In genomic region chr13:97233092-97233491, GRCm38 (mm10) we compare ENCODE assay signal across 21 mouse cellular contexts. TPM values are rescaled to one million over a fixed set of nuclear protein-coding genes. Genes with fewer than 3 reads are reported as not detected.
DNase-seq lines count a peak whose midpoint lies in the region; ATAC-seq and TF ChIP-seq lines count a peak whose summit lies in the region.
"Had no signal": no experiment of that assay in that cellular context is flagged by ENCODE, and none has a peak within 500 bp of the region (broad histone marks: within the 10 kb centered on the region; RNA-seq: fewer than 3 reads in every experiment).

No protein-coding gene starts in this region.

- no peak for ATAC-seq in hindbrain, postnatal 0 days
- ATAC-seq in hindbrain, embryonic 14.5 days (ENCODE audit: low FRiP score), result no peak
- ATAC-seq in midbrain, postnatal 0 days (ENCODE audit: low FRiP score), result no peak
- no peak for ATAC-seq in midbrain, embryonic 16.5 days
- ATAC-seq: activated CD4-positive, CD25-positive, alpha-beta regulatory T cell, adult 4 months; forebrain, embryonic 14.5 days had no signal

- H3K36me3 ChIP-seq in hindbrain, postnatal 0 days (ENCODE audit: insufficient read depth, low read length), result no peaks in the 10 kb centered on the region
- H3K36me3 ChIP-seq in hindbrain, embryonic 14.5 days (replicated peaks; ENCODE audit: control insufficient read depth, insufficient read depth), result no peaks in the 10 kb centered on the region
- H3K36me3 ChIP-seq in midbrain, postnatal 0 days (ENCODE audit: insufficient read depth, low read length), result no peaks in the 10 kb centered on the region
- H3K36me3 ChIP-seq in midbrain, embryonic 16.5 days (ENCODE audit: control insufficient read depth, insufficient read depth, low read length), result no peaks in the 10 kb centered on the region
- H3K36me3 ChIP-seq in E14TG2a.4 (ENCODE audit: insufficient read depth, low read length), result no peaks in the 10 kb centered on the region
- H3K36me3 ChIP-seq in splenic B cell, adult 2 months (ENCODE audit: control insufficient read depth, insufficient read depth, low read length, poor library complexity, severe bottlenecking), result no peaks in the 10 kb centered on the region
- H3K36me3 ChIP-seq: embryonic facial prominence, embryonic 10.5 days; heart, embryonic 15.5 days; hindbrain, embryonic 10.5 days; neural tube, embryonic 13.5 days had no signal

- H3K4me2 ChIP-seq in hindbrain, postnatal 0 days (ENCODE audit: low read depth, low read length), result no peak overlapping the region
- no peak overlapping the region for H3K4me2 ChIP-seq in hindbrain, embryonic 14.5 days (replicated peaks)
- no peak overlapping the region for H3K4me2 ChIP-seq in midbrain, postnatal 0 days (ENCODE audit: low read depth, low read length, poor library complexity, severe bottlenecking)
- H3K4me2 ChIP-seq in midbrain, embryonic 16.5 days (ENCODE audit: low read length), result no peak overlapping the region
- H3K4me2 ChIP-seq: heart, embryonic 15.5 days; neural tube, embryonic 13.5 days had no signal

- H3K27ac ChIP-seq in hindbrain, postnatal 0 days, result no peak overlapping the region
- H3K27ac ChIP-seq in hindbrain, embryonic 14.5 days, result no peak overlapping the region
- H3K27ac ChIP-seq in midbrain, postnatal 0 days (ENCODE audit: low read depth, low read length), result no peak overlapping the region
- no peak overlapping the region for H3K27ac ChIP-seq in midbrain, embryonic 16.5 days (ENCODE audit: low read length)
- H3K27ac ChIP-seq: embryonic facial prominence, embryonic 10.5 days; heart, embryonic 15.5 days; hindbrain, embryonic 10.5 days; neural tube, embryonic 13.5 days had no signal

- DNase-seq in hindbrain, postnatal 0 days (ENCODE audit: low spot score), result no peak
- no peak for DNase-seq in hindbrain, embryonic 14.5 days (ENCODE audit: low spot score)
- DNase-seq in midbrain, postnatal 0 days (ENCODE audit: low spot score), result no peak
- DNase-seq in splenic B cell, adult 2 months (ENCODE audit: low read depth, low spot score), result peak; percentile 47
- no peak for DNase-seq in spleen, adult 18-20 months
- DNase-seq: adrenal gland, postnatal 25 days; cerebellum, adult 18-20 months; cerebellum, postnatal 36 days; gastrocnemius, postnatal 10 days; heart, adult 18-20 months; kidney, adult 11 months; kidney, postnatal 14 days; liver had no signal

- no peak overlapping the region for H3K9ac ChIP-seq in hindbrain, postnatal 0 days (replicated peaks; ENCODE audit: low read length)
- no peak overlapping the region for H3K9ac ChIP-seq in hindbrain, embryonic 14.5 days
- H3K9ac ChIP-seq in midbrain, postnatal 0 days (replicated peaks; ENCODE audit: low read length, poor library complexity, severe bottlenecking), result no peak overlapping the region
- H3K9ac ChIP-seq in midbrain, embryonic 16.5 days (ENCODE audit: low read depth, low read length), result no peak overlapping the region
- H3K9ac ChIP-seq: heart, embryonic 15.5 days; neural tube, embryonic 13.5 days had no signal

- 84% methylated on average over 2 of the region's 2 CpGs for WGBS in hindbrain, postnatal 0 days
- 80% methylated on average over 2 of the region's 2 CpGs for WGBS in hindbrain, embryonic 14.5 days
- 80% methylated on average over 2 of the region's 2 CpGs for WGBS in midbrain, postnatal 0 days
- WGBS in midbrain, embryonic 16.5 days, result 74% methylated on average over 2 of the region's 2 CpGs

- no peaks in the 10 kb centered on the region; the same call in 1 of the 2 replicates for H3K4me1 ChIP-seq in hindbrain, postnatal 0 days (ENCODE audit: insufficient read depth, low read length)
- H3K4me1 ChIP-seq in hindbrain, embryonic 14.5 days (replicated peaks; ENCODE audit: control insufficient read depth, insufficient read depth, low read length), result peaks cover 5% of the 10 kb centered on the region; the same call in 1 of the 2 replicates
- H3K4me1 ChIP-seq in midbrain, postnatal 0 days (ENCODE audit: insufficient read depth, low read length), result no peaks in the 10 kb centered on the region
- peaks cover 6% of the 10 kb centered on the region for H3K4me1 ChIP-seq in midbrain, embryonic 16.5 days (ENCODE audit: control insufficient read depth, insufficient read depth, low read length)
- H3K4me1 ChIP-seq in E14TG2a.4 (replicated peaks; ENCODE audit: low read depth, low read length), result peaks cover 41% of the 10 kb centered on the region

- no peaks in the 10 kb centered on the region for H3K27me3 ChIP-seq in hindbrain, postnatal 0 days (ENCODE audit: insufficient read depth, low read length)
- H3K27me3 ChIP-seq in hindbrain, embryonic 14.5 days (ENCODE audit: control insufficient read depth, insufficient read depth, low read length), result no peaks in the 10 kb centered on the region
- H3K27me3 ChIP-seq in midbrain, postnatal 0 days (ENCODE audit: insufficient read depth, low read length), result no peaks in the 10 kb centered on the region
- no peaks in the 10 kb centered on the region for H3K27me3 ChIP-seq in midbrain, embryonic 16.5 days (ENCODE audit: control insufficient read depth, insufficient read depth, low read depth, low read length)
- no peaks in the 10 kb centered on the region for H3K27me3 ChIP-seq in E14TG2a.4 (ENCODE audit: insufficient read depth, low read length)
- H3K27me3 ChIP-seq in splenic B cell, adult 2 months (ENCODE audit: control insufficient read depth, insufficient read depth, low read length, poor library complexity, severe bottlenecking), result no peaks in the 10 kb centered on the region
- H3K27me3 ChIP-seq: heart, embryonic 15.5 days; neural tube, embryonic 13.5 days had no signal

- peak; percentile 11; the same call in 1 of the 2 replicates for TF ChIP-seq CTCF in hindbrain, postnatal 0 days (IDR thresholded peaks at IDR 0.05; ENCODE audit: low read depth)
- TF ChIP-seq CTCF in midbrain, postnatal 0 days (IDR thresholded peaks at IDR 0.05), result 0 out of 2 replicates have a peak, but pooled peaks have one; percentile 12
- TF ChIP-seq CTCF in E14TG2a.4 (conservative IDR thresholded peaks at IDR 0.05; ENCODE audit: low read length), result peak; percentile 39

- H3K9me3 ChIP-seq in hindbrain, postnatal 0 days (ENCODE audit: low read length), result no peaks in the 10 kb centered on the region
- H3K9me3 ChIP-seq in hindbrain, embryonic 14.5 days (ENCODE audit: control insufficient read depth, low read length), result no peaks in the 10 kb centered on the region
- no peaks in the 10 kb centered on the region for H3K9me3 ChIP-seq in midbrain, postnatal 0 days (ENCODE audit: low read length)
- H3K9me3 ChIP-seq in midbrain, embryonic 16.5 days (replicated peaks; ENCODE audit: control insufficient read depth, low read length, poor library complexity, severe bottlenecking), result no peaks in the 10 kb centered on the region
- peaks cover 11% of the 10 kb centered on the region for H3K9me3 ChIP-seq in E14TG2a.4 (ENCODE audit: low read length)
- H3K9me3 ChIP-seq: embryonic facial prominence, embryonic 10.5 days; heart, embryonic 15.5 days; hindbrain, embryonic 10.5 days; neural tube, embryonic 13.5 days had no signal

- no peak overlapping the region for H3K4me3 ChIP-seq in hindbrain, postnatal 0 days (ENCODE audit: low read length)
- H3K4me3 ChIP-seq in hindbrain, embryonic 14.5 days (replicated peaks; ENCODE audit: low read length), result no peak overlapping the region
- no peak overlapping the region for H3K4me3 ChIP-seq in midbrain, postnatal 0 days (ENCODE audit: low read depth, low read length)
- no peak overlapping the region for H3K4me3 ChIP-seq in midbrain, embryonic 16.5 days (ENCODE audit: low read depth, low read length)
- H3K4me3 ChIP-seq in E14TG2a.4 (replicated peaks; ENCODE audit: low read length), result no peak overlapping the region
- H3K4me3 ChIP-seq: embryonic facial prominence, embryonic 10.5 days; heart, embryonic 15.5 days; hindbrain, embryonic 10.5 days; neural tube, embryonic 13.5 days had no signal

RNA-seq across cellular contexts. Expression of gene Enc1, which starts 7.8 kb away (rescaled TPM):
- total RNA-seq in hindbrain, postnatal 0 days (2014; rRNA removed), result 179 and 206 TPM in 2 replicates
- polyA plus RNA-seq in hindbrain, postnatal 0 days (2015; fragmentation: Nextera tagmentation; extraction: Ambion mirVana), result 29.3 and 33.3 TPM in 2 replicates
- polyA plus RNA-seq in hindbrain, embryonic 14.5 days (2014; fragmentation: Nextera tagmentation; extraction: Ambion mirVana), result 80.5 and 82.4 TPM in 2 replicates
- 326 and 348 TPM in 2 replicates for total RNA-seq in midbrain, postnatal 0 days (2014; rRNA removed)
- 54.0 and 54.2 TPM in 2 replicates for polyA plus RNA-seq in midbrain, postnatal 0 days (2015; fragmentation: Nextera tagmentation; extraction: Ambion mirVana)
- polyA plus RNA-seq in midbrain, embryonic 16.5 days (2015; fragmentation: Nextera tagmentation; extraction: Ambion mirVana), result 103 and 119 TPM in 2 replicates

RNA-seq across cellular contexts. Expression of gene Hexb, which starts 34.9 kb away (rescaled TPM):
- 66.4 and 75.8 TPM in 2 replicates for total RNA-seq in hindbrain, postnatal 0 days (2014; rRNA removed)
- 65.4 and 70.8 TPM in 2 replicates for polyA plus RNA-seq in hindbrain, postnatal 0 days (2015; fragmentation: Nextera tagmentation; extraction: Ambion mirVana)
- polyA plus RNA-seq in hindbrain, embryonic 14.5 days (2014; fragmentation: Nextera tagmentation; extraction: Ambion mirVana), result 45.3 and 50.7 TPM in 2 replicates
- 55.1 and 70.5 TPM in 2 replicates for total RNA-seq in midbrain, postnatal 0 days (2014; rRNA removed)
- polyA plus RNA-seq in midbrain, postnatal 0 days (2015; fragmentation: Nextera tagmentation; extraction: Ambion mirVana), result 57.7 and 59.7 TPM in 2 replicates
- polyA plus RNA-seq in midbrain, embryonic 16.5 days (2015; fragmentation: Nextera tagmentation; extraction: Ambion mirVana), result 40.3 and 49.8 TPM in 2 replicates
